Mouse (Mus musculus) bone marrow, adult 2 months (tissue): ENCODE results near the gene Shroom1. TPM values are rescaled to one million over a fixed set of nuclear protein-coding genes. Genes with fewer than 3 reads are reported as not detected.

Experiments used
- H3K27ac ChIP-seq: fragments of 200-500 bp; 2 replicates; pipeline ENCODE4 v1.5.1; 2012; ENCODE audit warnings: low read depth, mild to moderate bottlenecking, control low read depth, inconsistent platforms, low read length; ENCODE audit not compliant: control insufficient read depth, poor library complexity, insufficient read depth
- H3K4me1 ChIP-seq: fragments of 200-500 bp; 2 replicates; pipeline ENCODE4 v1.6.1; 2011; ENCODE audit warnings: low read length; ENCODE audit not compliant: control insufficient read depth, insufficient read depth
- H3K4me3 ChIP-seq: fragments of 200-500 bp; replicated peaks from 2 replicates; pipeline ENCODE3; 2011; ENCODE audit warnings: mild to moderate bottlenecking, low read depth, low read length, control low read depth; ENCODE audit not compliant: control insufficient read depth
- CTCF ChIP-seq: fragments of 200-500 bp; IDR thresholded peaks from 2 replicates; pipeline ENCODE4 v1.5.1; 2011; ENCODE audit warnings: low read length, control low read depth; ENCODE audit not compliant: control insufficient read depth, insufficient read depth
- POLR2A ChIP-seq: fragments of 200-500 bp; IDR thresholded peaks from 2 replicates; pipeline ENCODE4 v1.6.1; 2011; ENCODE audit warnings: low read depth, mild to moderate bottlenecking, control low read depth, low read length, borderline replicate concordance; ENCODE audit not compliant: control insufficient read depth
- WGBS: fragments of 180-500 bp; shearing (Covaris S2); methylation state at CpG from one replicate; pipeline ENCODE4 v1.1.7; 2018; 5-methylcytosine and 5-hydroxymethylcytosine counted together
- polyA plus RNA-seq: library from polyadenylated mRNA; stranded (reverse); fragments of >200 nt; gene quantifications from 2 replicates; pipeline ENCODE4 v1.2.4, GENCODE M21; 2011; ENCODE audit warnings: low replicate concordance; ENCODE audit not compliant: missing spikeins, insufficient read depth, insufficient read length

Shroom1 gene
- polyA plus RNA-seq, 1 experiment = 0.70 TPM

GRCm38 (mm10) chr11:53469294-53469967 lies 12.4 kb downstream of the Shroom1 start:
- H3K4me1 ChIP-seq = no peaks in the 10 kb centered on the region
- WGBS = 41% methylated on average over 16 of the region's 16 CpGs
- H3K4me3 ChIP-seq = no peak overlapping the region
- no peak overlapping the region for H3K27ac ChIP-seq
- no peak for TF ChIP-seq POLR2A
- no peak for TF ChIP-seq CTCF

GRCm38 (mm10) chr11:53469968-53470695 lies 13.1 kb downstream of the Shroom1 start, which contains the start of gene Gm9837:
Gene Gm9837 (minus strand): TSS chr11:53470479.
- WGBS = 7% methylated on average over 29 of the region's 29 CpGs
- peak; percentile 98 for TF ChIP-seq CTCF
- no peak for TF ChIP-seq POLR2A
- H3K4me3 ChIP-seq = no peak within 1 kb of the TSS

GRCm38 (mm10) chr11:53472709-53473108 lies 15.7 kb downstream of the Shroom1 start:
- TF ChIP-seq CTCF (no peak), POLR2A (no peak)
- WGBS = 84% methylated on average over 3 of the region's 3 CpGs
- no peak overlapping the region for H3K27ac ChIP-seq
- no peak overlapping the region for H3K4me3 ChIP-seq
- H3K4me1 ChIP-seq = no peaks in the 10 kb centered on the region

More at GRCm38 (mm10) chr11:53469968-53470695, 13.1 kb downstream of the Shroom1 start, which contains the start of gene Gm9837:
- Histone ChIP-seq H3K4me1 (no peaks in the 10 kb centered on the region), H3K27ac (no peak within 1 kb of the TSS)

GRCm38 (mm10) chr11:53475620-53476019 lies 18.6 kb downstream of the Shroom1 start:
- 51% methylated on average over 8 of the region's 8 CpGs for WGBS
- H3K27ac ChIP-seq = no peak overlapping the region
- TF ChIP-seq CTCF (no peak), POLR2A (no peak)
- H3K4me1 ChIP-seq = peaks cover 2% of the 10 kb centered on the region
- H3K4me3 ChIP-seq = no peak overlapping the region

- TF ChIP-seq POLR2A = no peak
- no peak for TF ChIP-seq CTCF
- H3K4me3 ChIP-seq = peak overlapping the region; percentile 84
- WGBS = 71% methylated on average over 7 of the region's 7 CpGs
- no peak overlapping the region for H3K27ac ChIP-seq
- H3K4me1 ChIP-seq = peaks cover 2% of the 10 kb centered on the region
Observed at GRCm38 (mm10) chr11:53477833-53478232, 20.8 kb downstream of the Shroom1 start.

GRCm38 (mm10) chr11:53478383-53479170 lies 21.6 kb downstream of the Shroom1 start:
- WGBS = 10% methylated on average over 79 of the region's 79 CpGs
- H3K4me3 ChIP-seq = peak overlapping the region; percentile 84
- TF ChIP-seq CTCF = no peak
- TF ChIP-seq POLR2A = peak; percentile 25; the same call in 1 of the 2 replicates
- H3K4me1 ChIP-seq = peaks cover 2% of the 10 kb centered on the region
- H3K27ac ChIP-seq = peak overlapping the region; percentile 87; the same call in 1 of the 2 replicates

GRCm38 (mm10) chr11:53479171-53479782 lies 22.3 kb downstream of the Shroom1 start:
- H3K27ac ChIP-seq = peak overlapping the region; percentile 87
- WGBS = 3% methylated on average over 62 of the region's 62 CpGs
- peak overlapping the region; percentile 84 for H3K4me3 ChIP-seq
- H3K4me1 ChIP-seq = peaks cover 2% of the 10 kb centered on the region
- no peak for TF ChIP-seq POLR2A
- no peak for TF ChIP-seq CTCF

GRCm38 (mm10) chr11:53479783-53480301 lies 22.8 kb downstream of the Shroom1 start, which contains the start of the genes Gm9945 and Sowaha:
Gene Gm9945 (plus strand): TSS chr11:53480166.
Gene Sowaha (minus strand): TSS chr11:53480274.
- 2% methylated on average over 40 of the region's 40 CpGs for WGBS
- peaks cover 2% of the 10 kb centered on the region for H3K4me1 ChIP-seq
- peak within 1 kb of the TSS; percentile 84 for H3K4me3 ChIP-seq
- TF ChIP-seq CTCF (no peak), POLR2A (peak; percentile 75)
- H3K27ac ChIP-seq = peak within 1 kb of the TSS; percentile 87
